Mouse (Mus musculus) myocyte (in vitro differentiated cells): ENCODE data around the gene B4galt2. TPM values are rescaled to one million over a fixed set of nuclear protein-coding genes. Genes with fewer than 3 reads are reported as not detected.

Experiments
- H3K27me3 ChIP-seq: one replicate; pipeline ENCODE4 v1.6.1; 2011; ENCODE audit not compliant: control insufficient read depth, insufficient read depth, insufficient read length
- H3K36me3 ChIP-seq: one replicate; pipeline ENCODE4 v1.6.1; 2011; ENCODE audit not compliant: control insufficient read depth, insufficient read depth
- H3K4me2 ChIP-seq: one replicate; pipeline ENCODE4 v1.6.1; 2011; ENCODE audit warnings: low read depth, control low read depth
- H3K4me3 ChIP-seq: one replicate; pipeline ENCODE4 v1.5.1; 2011; ENCODE audit warnings: mild to moderate bottlenecking, control low read depth, moderate library complexity
- H3K79me2 ChIP-seq: one replicate; pipeline ENCODE4 v1.6.1; 2011; ENCODE audit not compliant: control insufficient read depth, insufficient read depth
- H3ac ChIP-seq: one replicate; pipeline ENCODE4 v1.6.1; 2011; ENCODE audit not compliant: control insufficient read depth, insufficient read length
- CEBPB ChIP-seq: IDR thresholded peaks from 2 replicates; pipeline ENCODE4 v1.6.1; 2011; ENCODE audit warnings: mild to moderate bottlenecking, moderate library complexity; ENCODE audit not compliant: poor library complexity, insufficient read depth, severe bottlenecking
- E2F4 ChIP-seq: IDR thresholded peaks from one replicate; pipeline ENCODE4 v1.6.1; 2011; ENCODE audit warnings: mild to moderate bottlenecking, control low read depth, moderate library complexity; ENCODE audit not compliant: insufficient read depth
- MAX ChIP-seq: IDR thresholded peaks from one replicate; pipeline ENCODE4 v1.6.1; 2011; ENCODE audit warnings: low read depth, mild to moderate bottlenecking, control low read depth
- MYOD1 ChIP-seq, 3 experiments: IDR thresholded peaks; one replicate each; pipeline ENCODE4 v1.6.1; 2011; ENCODE audit warnings: control low read depth in 2 of 3, low read depth in 2 of 3, mild to moderate bottlenecking in 2 of 3, moderate library complexity in 1 of 3; ENCODE audit not compliant: insufficient read length in 2 of 3, control insufficient read depth in 1 of 3
- MYOG ChIP-seq, 3 experiments: IDR thresholded peaks; one replicate each; pipeline ENCODE4 v1.6.1; 2011; ENCODE audit warnings: control low read depth in 2 of 3, low read depth in 2 of 3, mild to moderate bottlenecking in 2 of 3; ENCODE audit not compliant: insufficient read length in 2 of 3, control insufficient read depth in 1 of 3, insufficient read depth in 1 of 3
- POLR2A ChIP-seq: IDR thresholded peaks from one replicate; pipeline ENCODE4 v1.6.1; 2011; ENCODE audit warnings: low read depth, mild to moderate bottlenecking, control low read depth, moderate library complexity; ENCODE audit not compliant: insufficient read length
- POLR2AphosphoS2 ChIP-seq: IDR thresholded peaks from one replicate; pipeline ENCODE4 v1.6.1; 2011; ENCODE audit warnings: low read depth, control low read depth; ENCODE audit not compliant: insufficient read length
- REST ChIP-seq: IDR thresholded peaks from one replicate; pipeline ENCODE4 v1.6.1; 2011; ENCODE audit warnings: mild to moderate bottlenecking, control low read depth, moderate library complexity; ENCODE audit not compliant: insufficient read depth, insufficient read length
- SRF ChIP-seq: IDR thresholded peaks from one replicate; pipeline ENCODE4 v1.6.1; 2011; ENCODE audit warnings: low read depth; ENCODE audit not compliant: control insufficient read depth, insufficient read length
- TCF12 ChIP-seq: IDR thresholded peaks from one replicate; pipeline ENCODE4 v1.6.1; 2011; ENCODE audit warnings: mild to moderate bottlenecking, control low read depth; ENCODE audit not compliant: poor library complexity, insufficient read depth, severe bottlenecking
- TCF3 ChIP-seq: IDR thresholded peaks from one replicate; pipeline ENCODE4 v1.6.1; 2011; ENCODE audit warnings: low read depth, control low read depth; ENCODE audit not compliant: insufficient read length
- USF1 ChIP-seq: IDR thresholded peaks from one replicate; pipeline ENCODE4 v1.6.1; 2011; ENCODE audit warnings: low read depth, mild to moderate bottlenecking, control low read depth, moderate library complexity
- polyA plus RNA-seq: library from polyadenylated mRNA; unstranded; fragments of >200 nt; fragmentation: generic; extraction: Trizol; gene quantifications from one replicate; pipeline ENCODE4 v1.2.1, GENCODE M21; 2012; ENCODE audit warnings: missing spikeins

Gene B4galt2
- polyA plus RNA-seq, 1 experiment = 41.6 TPM

GRCm38 (mm10) chr4:117866083-117866482 is 17.2 kb downstream of the B4galt2 start:
- TF ChIP-seq SRF (peak; percentile 97), E2F4 (peak; percentile 44), POLR2A (no peak), TCF12 (no peak), POLR2AphosphoS2 (peak; percentile 66)
- no peak overlapping the region for H3K4me3 ChIP-seq
- H3ac ChIP-seq = no peak overlapping the region
- H3K79me2 ChIP-seq = no peaks in the 10 kb centered on the region
- H3K36me3 ChIP-seq = peaks cover 30% of the 10 kb centered on the region
- H3K27me3 ChIP-seq = no peaks in the 10 kb centered on the region
- H3K4me2 ChIP-seq = peak overlapping the region; percentile 53

GRCm38 (mm10) chr4:117862823-117863222 is 20.5 kb downstream of the B4galt2 start:
- Histone ChIP-seq H3ac (no peak overlapping the region), H3K4me3 (no peak overlapping the region), H3K27me3 (no peaks in the 10 kb centered on the region), H3K79me2 (no peaks in the 10 kb centered on the region), H3K36me3 (peaks cover 30% of the 10 kb centered on the region), H3K4me2 (no peak overlapping the region)
- TF ChIP-seq E2F4 (no peak), POLR2A (no peak), MYOD1 (IDR thresholded peaks at IDR 0.05; ENCODE audit: control insufficient read depth in 1 of 3, insufficient read length in 2 of 3, low read depth in 2 of 3) (no peak), USF1 (no peak), MYOG (IDR thresholded peaks at IDR 0.05; ENCODE audit: control insufficient read depth in 1 of 3, insufficient read depth in 1 of 3, insufficient read length in 2 of 3, low read depth in 2 of 3) (no peak), CEBPB (no peak), MAX (no peak), SRF (no peak), TCF3 (no peak), POLR2AphosphoS2 (no peak), TCF12 (no peak), REST (no peak)

DNA sequence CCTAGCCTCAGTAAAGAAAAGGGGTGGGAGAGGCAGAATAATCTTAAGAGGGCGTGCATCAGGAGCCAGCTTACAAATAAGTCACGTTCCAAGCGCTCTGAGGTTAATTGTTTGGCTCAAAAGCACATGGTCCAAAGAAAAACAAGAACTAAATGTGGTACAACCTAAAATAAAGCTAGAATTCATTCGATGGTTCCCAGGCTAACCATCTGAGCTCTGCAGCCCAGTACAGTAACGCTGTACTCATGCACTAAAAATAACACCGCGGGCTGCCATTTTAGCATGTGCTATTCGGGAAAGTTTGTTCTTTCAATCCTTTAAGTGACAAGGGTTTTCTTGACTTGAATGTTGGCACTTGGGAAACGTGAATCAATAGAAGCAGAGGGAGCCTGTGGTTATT is 22.7 kb downstream of the B4galt2 start:
- no peak overlapping the region for H3ac ChIP-seq
- H3K36me3 ChIP-seq = peaks cover 32% of the 10 kb centered on the region
- no peak overlapping the region for H3K4me3 ChIP-seq
- no peak overlapping the region for H3K4me2 ChIP-seq
- TF ChIP-seq USF1 (no peak), CEBPB (no peak), TCF12 (no peak), TCF3 (no peak), POLR2A (no peak), MYOD1 (IDR thresholded peaks at IDR 0.05; ENCODE audit: control insufficient read depth in 1 of 3, insufficient read length in 2 of 3, low read depth in 2 of 3) (no peak), REST (no peak), SRF (no peak)
- H3K79me2 ChIP-seq = no peaks in the 10 kb centered on the region
- H3K27me3 ChIP-seq = no peaks in the 10 kb centered on the region

GRCm38 (mm10) chr4:117858794-117859193 is 24.5 kb downstream of the B4galt2 start:
- Histone ChIP-seq H3K36me3 (peaks cover 28% of the 10 kb centered on the region), H3K4me2 (no peak overlapping the region), H3K79me2 (no peaks in the 10 kb centered on the region), H3K4me3 (no peak overlapping the region), H3K27me3 (no peaks in the 10 kb centered on the region), H3ac (no peak overlapping the region)
- peak in 1 of 3 experiments; percentile 61 for TF ChIP-seq MYOD1 (IDR thresholded peaks at IDR 0.05; ENCODE audit: control insufficient read depth in 1 of 3, insufficient read length in 2 of 3, low read depth in 2 of 3)
- TF ChIP-seq REST = no peak
- peak in 2 of 3 experiments; percentile 26 to 60 for TF ChIP-seq MYOG (IDR thresholded peaks at IDR 0.05; ENCODE audit: control insufficient read depth in 1 of 3, insufficient read depth in 1 of 3, insufficient read length in 2 of 3, low read depth in 2 of 3)
- no peak for TF ChIP-seq E2F4

GRCm38 (mm10) chr4:117855146-117855545 is 28.1 kb downstream of the B4galt2 start:
- Histone ChIP-seq H3K79me2 (no peaks in the 10 kb centered on the region), H3K4me2 (no peak overlapping the region), H3K4me3 (no peak overlapping the region), H3K27me3 (no peaks in the 10 kb centered on the region), H3ac (no peak overlapping the region), H3K36me3 (peaks cover 20% of the 10 kb centered on the region)
- TF ChIP-seq MAX (no peak), USF1 (no peak)
